Mouse (Mus musculus) stomach, embryonic 16.5 days (tissue): ENCODE data around the gene H2-Q10. TPM values are rescaled to one million over a fixed set of nuclear protein-coding genes. Genes with fewer than 3 reads are reported as not detected.

Experiments used
- ATAC-seq: fragments of 200-750 bp; cut with Nextera tagmentation; 2 replicates; pipeline ENCODE4 v1.8.0; 2017; ENCODE audit warnings: moderate number of reproducible peaks, moderate TSS enrichment; ENCODE audit not compliant: insufficient read depth, low FRiP score
- H3K27ac ChIP-seq: fragments of 300-500 bp; sonication (generic); 2 replicates; pipeline ENCODE4 v1.5.1; 2014; ENCODE audit warnings: low read length
- H3K27me3 ChIP-seq: fragments of 300-500 bp; sonication (generic); 2 replicates; pipeline ENCODE4 v1.6.1; 2014; ENCODE audit warnings: low read length, control low read depth, mixed read lengths; ENCODE audit not compliant: control insufficient read depth, insufficient read depth
- H3K36me3 ChIP-seq: fragments of 300-500 bp; sonication (generic); 2 replicates; pipeline ENCODE4 v1.6.1; 2014; ENCODE audit warnings: low read length; ENCODE audit not compliant: control insufficient read depth, insufficient read depth
- H3K4me1 ChIP-seq: fragments of 300-500 bp; sonication (generic); 2 replicates; pipeline ENCODE4 v1.6.1; 2014; ENCODE audit warnings: low read length, control low read depth, mixed read lengths; ENCODE audit not compliant: control insufficient read depth, insufficient read depth
- H3K4me2 ChIP-seq: fragments of 300-500 bp; sonication (generic); 2 replicates; pipeline ENCODE4 v1.6.1; 2014; ENCODE audit warnings: low read depth, low read length, mixed read lengths
- H3K4me3 ChIP-seq: fragments of 300-500 bp; sonication (generic); replicated peaks from 2 replicates; pipeline ENCODE4 v1.5.1; 2014; ENCODE audit warnings: mild to moderate bottlenecking, low read length
- H3K9ac ChIP-seq: fragments of 300-500 bp; sonication (generic); 2 replicates; pipeline ENCODE4 v1.6.1; 2014; ENCODE audit warnings: low read length
- H3K9me3 ChIP-seq: fragments of 300-500 bp; sonication (generic); replicated peaks from 2 replicates; pipeline ENCODE4 v1.6.1; 2016; ENCODE audit warnings: low read length, control low read depth; ENCODE audit not compliant: control insufficient read depth
- WGBS: fragments of 180-500 bp; shearing (Covaris S2); extraction: QIAGEN DNeasy Blood & Tissue Kit; methylation state at CpG from one replicate; pipeline ENCODE4 v1.1.7; 2014; 5-methylcytosine and 5-hydroxymethylcytosine counted together
- polyA plus RNA-seq: library from polyadenylated mRNA; unstranded; fragments of >200 nt; fragmentation: Nextera tagmentation; extraction: Ambion mirVana; gene quantifications from 2 replicates; pipeline ENCODE4 v1.2.1, GENCODE M21; 2015

Gene H2-Q10
- polyA plus RNA-seq, 1 experiment from 2014 or later: 22.4 TPM

DNA sequence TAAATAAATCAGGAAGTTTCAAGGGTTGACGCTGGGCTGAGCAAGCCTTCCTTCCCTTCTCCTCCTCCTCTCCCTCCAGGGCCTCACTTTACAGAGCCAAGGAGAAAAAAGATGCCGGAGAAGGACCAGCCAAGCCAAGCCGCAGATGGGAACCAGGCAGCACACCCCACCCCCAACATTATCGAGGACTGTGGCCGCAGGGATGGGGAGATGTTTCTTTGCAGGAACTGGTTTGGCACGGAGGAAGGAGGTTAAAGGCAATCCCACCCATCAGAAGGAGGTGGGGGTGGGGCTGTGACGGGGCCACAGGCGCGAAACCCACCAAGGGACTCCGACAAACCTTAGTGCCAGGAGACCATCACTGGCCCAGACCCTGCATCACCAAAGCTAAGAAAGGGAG is 16.8 kb downstream of the H2-Q10 start:
- Histone ChIP-seq H3K27me3 (no peaks in the 10 kb centered on the region), H3K9ac (peak overlapping the region; percentile 39; the same call in 1 of the 2 replicates), H3K27ac (no peak overlapping the region), H3K36me3 (no peaks in the 10 kb centered on the region), H3K4me1 (no peaks in the 10 kb centered on the region), H3K4me3 (no peak overlapping the region), H3K4me2 (no peak overlapping the region), H3K9me3 (no peaks in the 10 kb centered on the region)
- ATAC-seq: no peak
- 36% methylated on average over 10 of the region's 10 CpGs for WGBS

DNA sequence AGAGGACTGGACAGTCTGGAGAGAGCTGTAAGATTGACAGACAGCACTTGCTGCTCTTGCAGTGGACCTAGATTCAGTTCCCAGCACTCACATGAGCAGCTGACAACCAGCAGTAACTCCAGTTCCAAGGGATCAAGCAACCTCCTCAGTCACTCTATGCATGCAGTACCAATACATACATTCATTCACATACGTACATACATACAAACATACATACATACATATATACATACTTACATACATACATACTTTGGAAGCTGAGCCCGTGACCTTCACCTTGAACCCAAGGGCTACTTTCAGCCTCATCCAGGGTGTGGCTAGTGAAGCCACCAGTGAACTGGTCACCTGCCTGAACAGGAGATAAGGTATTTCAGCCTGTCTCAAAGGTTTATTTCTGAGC is 18.2 kb downstream of the H2-Q10 start:
- Histone ChIP-seq H3K27me3 (no peaks in the 10 kb centered on the region), H3K4me1 (no peaks in the 10 kb centered on the region), H3K4me2 (no peak overlapping the region), H3K9ac (no peak overlapping the region), H3K9me3 (no peaks in the 10 kb centered on the region), H3K36me3 (no peaks in the 10 kb centered on the region), H3K4me3 (no peak overlapping the region), H3K27ac (no peak overlapping the region)
- WGBS: 93% methylated on average over 2 of the region's 2 CpGs
- no peak for ATAC-seq

DNA sequence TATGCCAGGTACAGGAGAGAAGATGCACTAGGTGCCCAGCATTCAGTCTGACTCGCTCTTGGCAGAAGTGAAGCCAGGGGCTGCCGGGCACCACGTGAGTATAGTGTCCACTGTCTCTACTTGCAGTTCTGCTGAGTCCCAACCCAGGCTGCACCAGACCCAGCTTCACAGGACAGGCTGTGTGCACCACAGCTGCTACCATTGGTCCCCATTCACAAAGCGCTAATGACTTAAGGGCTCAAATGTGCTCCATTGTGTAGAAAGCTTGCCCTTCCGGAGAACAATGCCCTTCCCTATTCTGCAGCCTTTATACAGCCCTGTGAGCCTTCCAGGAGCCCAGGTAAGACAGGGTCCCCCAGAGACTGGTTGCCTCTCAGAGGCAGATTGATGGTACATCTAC is 20.4 kb downstream of the H2-Q10 start:
- no peaks in the 10 kb centered on the region for H3K27me3 ChIP-seq
- ATAC-seq: no peak
- no peak overlapping the region for H3K4me3 ChIP-seq
- H3K27ac ChIP-seq: no peak overlapping the region
- no peaks in the 10 kb centered on the region for H3K36me3 ChIP-seq
- no peaks in the 10 kb centered on the region for H3K9me3 ChIP-seq
- 73% methylated on average over 5 of the region's 5 CpGs for WGBS
- no peak overlapping the region for H3K4me2 ChIP-seq
- H3K9ac ChIP-seq: no peak overlapping the region
- H3K4me1 ChIP-seq: no peaks in the 10 kb centered on the region

DNA sequence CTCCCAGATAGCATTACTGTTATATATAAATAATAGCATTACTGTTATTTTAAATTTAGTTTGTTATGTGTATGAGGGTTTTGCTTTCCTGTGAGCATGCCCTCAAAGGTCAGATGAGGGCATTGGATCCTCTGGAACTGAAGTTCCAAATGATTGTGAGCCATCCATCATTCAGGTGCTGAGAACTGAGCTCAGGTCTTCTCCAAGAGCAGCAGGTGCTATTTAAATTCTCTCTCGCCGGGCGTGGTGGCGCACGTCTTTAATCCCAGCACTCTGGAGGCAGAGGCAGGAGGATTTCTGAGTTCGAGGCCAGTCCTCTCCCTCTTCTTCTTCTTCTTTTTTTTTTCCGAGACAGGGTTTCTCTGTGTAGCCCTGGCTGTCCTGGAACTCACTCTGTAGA is 27.2 kb downstream of the H2-Q10 start:
- Histone ChIP-seq H3K9ac (no peak overlapping the region), H3K9me3 (no peaks in the 10 kb centered on the region), H3K4me1 (no peaks in the 10 kb centered on the region), H3K36me3 (no peaks in the 10 kb centered on the region), H3K27ac (no peak overlapping the region), H3K4me2 (no peak overlapping the region), H3K4me3 (no peak overlapping the region), H3K27me3 (no peaks in the 10 kb centered on the region)
- no peak for ATAC-seq
- WGBS: 91% methylated on average over 7 of the region's 7 CpGs

DNA sequence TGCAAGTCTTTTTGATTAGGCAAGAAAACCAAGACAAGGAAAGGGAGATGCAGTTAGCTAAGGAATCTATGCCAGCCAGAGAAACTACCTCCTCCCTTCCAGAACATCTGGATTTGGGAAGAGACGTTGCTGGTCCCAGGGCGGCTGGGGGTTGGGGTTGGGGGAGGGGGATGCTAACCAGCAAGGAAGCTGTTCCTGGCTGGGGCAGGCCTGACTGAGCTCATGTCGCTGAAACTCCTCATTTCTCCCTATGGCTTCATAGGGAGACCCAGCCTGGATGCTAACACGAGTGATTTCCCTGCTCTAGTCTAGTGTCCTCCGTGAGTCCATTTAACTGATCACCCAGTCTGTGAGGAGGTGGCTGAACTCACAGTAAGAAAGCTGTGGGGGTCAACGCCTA is 32.3 kb downstream of the H2-Q10 start:
- WGBS: 21% methylated on average over 6 of the region's 6 CpGs
- no peaks in the 10 kb centered on the region for H3K36me3 ChIP-seq
- H3K4me2 ChIP-seq: no peak overlapping the region
- no peak for ATAC-seq
- no peak overlapping the region for H3K4me3 ChIP-seq
- no peaks in the 10 kb centered on the region for H3K9me3 ChIP-seq
- H3K27me3 ChIP-seq: peaks cover 11% of the 10 kb centered on the region; the same call in 1 of the 2 replicates
- H3K27ac ChIP-seq: no peak overlapping the region
- no peak overlapping the region for H3K9ac ChIP-seq
- H3K4me1 ChIP-seq: no peaks in the 10 kb centered on the region

DNA sequence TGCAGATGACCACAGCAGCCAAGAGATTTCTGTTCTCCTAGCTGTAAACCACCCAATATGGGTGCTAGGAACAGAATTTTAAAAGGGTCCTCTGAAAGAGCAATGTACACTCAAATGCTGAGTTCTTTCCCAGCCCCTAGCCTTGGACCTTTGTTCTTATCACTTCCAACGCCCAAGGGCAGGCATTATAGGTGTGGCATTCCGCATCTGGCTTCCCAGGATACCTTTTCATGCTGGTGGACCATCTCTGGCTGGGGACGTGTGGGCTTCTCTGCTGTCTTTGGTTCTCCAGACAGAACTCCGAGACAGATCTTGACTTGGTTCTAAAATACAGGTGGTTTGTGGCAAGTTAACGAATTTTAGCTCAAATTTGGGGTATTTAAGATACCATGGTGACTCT is 32.9 kb downstream of the H2-Q10 start:
- Histone ChIP-seq H3K36me3 (no peaks in the 10 kb centered on the region), H3K4me3 (no peak overlapping the region), H3K9me3 (no peaks in the 10 kb centered on the region), H3K27ac (no peak overlapping the region), H3K9ac (no peak overlapping the region), H3K4me2 (no peak overlapping the region), H3K27me3 (peaks cover 11% of the 10 kb centered on the region; the same call in 1 of the 2 replicates), H3K4me1 (no peaks in the 10 kb centered on the region)
- 51% methylated on average over 5 of the region's 5 CpGs for WGBS
- ATAC-seq: no peak

DNA sequence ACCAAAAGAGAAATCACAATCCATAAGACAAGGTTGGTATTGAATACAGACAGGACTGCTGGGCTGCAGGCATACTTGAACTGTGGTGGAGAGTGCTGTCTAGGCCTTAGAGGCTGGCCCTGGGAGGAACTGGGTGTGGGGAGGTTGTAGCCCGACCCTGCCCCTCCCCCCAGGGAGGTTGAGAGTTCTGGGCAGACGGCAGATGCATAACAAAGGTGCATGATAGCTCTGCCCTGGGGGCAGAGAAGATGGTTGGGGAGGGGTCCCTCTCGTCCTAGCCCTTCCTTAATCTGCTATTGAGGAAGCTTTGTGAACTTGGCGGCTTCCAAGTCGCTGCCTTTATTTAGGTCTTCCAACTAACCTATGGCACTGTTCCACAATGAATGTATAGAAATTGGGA is 34.0 kb downstream of the H2-Q10 start:
- peaks cover 11% of the 10 kb centered on the region; the same call in 1 of the 2 replicates for H3K27me3 ChIP-seq
- H3K9me3 ChIP-seq: no peaks in the 10 kb centered on the region
- H3K4me1 ChIP-seq: no peaks in the 10 kb centered on the region
- no peak overlapping the region for H3K9ac ChIP-seq
- no peak overlapping the region for H3K27ac ChIP-seq
- no peak overlapping the region for H3K4me3 ChIP-seq
- ATAC-seq: no peak
- H3K36me3 ChIP-seq: no peaks in the 10 kb centered on the region
- WGBS: 33% methylated on average over 5 of the region's 5 CpGs
- no peak overlapping the region for H3K4me2 ChIP-seq

DNA sequence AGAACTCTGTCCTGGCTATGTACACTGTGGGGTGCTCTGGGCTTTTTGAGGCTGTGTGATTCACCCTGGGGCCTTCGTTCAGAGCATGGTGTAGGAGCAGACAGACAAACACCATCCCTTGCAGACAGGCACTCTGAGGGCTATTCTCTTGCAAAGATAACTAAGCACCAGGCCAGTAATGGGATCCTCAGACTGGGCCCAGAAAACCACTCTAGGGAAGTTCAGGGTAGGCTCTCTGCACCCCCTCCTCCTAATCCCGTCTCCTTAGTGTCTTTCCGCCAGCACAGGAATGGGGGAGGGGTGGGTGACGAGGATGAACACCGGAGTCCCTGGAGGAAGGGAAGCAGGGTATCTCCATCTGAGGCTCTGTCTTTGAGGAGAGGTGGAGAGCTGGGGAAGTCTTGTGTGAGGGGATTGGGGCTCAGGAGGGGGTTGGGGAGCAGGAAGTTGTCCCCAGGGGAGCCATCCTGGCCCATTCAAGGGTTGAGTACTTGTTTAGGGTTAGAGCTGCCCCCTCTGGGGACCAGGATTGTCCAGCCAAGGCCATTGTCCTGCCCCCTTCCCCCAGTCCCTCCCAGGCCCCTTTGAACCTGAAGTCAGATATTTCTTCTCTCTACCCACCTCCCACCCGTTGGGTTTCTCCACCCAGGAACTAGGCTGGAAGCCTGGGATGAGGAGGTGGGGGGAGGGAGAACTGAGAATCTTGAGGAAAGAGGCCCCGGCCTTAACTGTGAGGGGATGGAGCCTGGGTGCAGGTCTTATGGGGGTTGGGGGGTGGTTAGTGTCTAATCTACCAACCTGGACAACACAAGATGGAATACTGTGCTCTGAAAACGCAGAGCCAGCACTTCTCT is 35.0 kb downstream of the H2-Q10 start:
- Histone ChIP-seq H3K27ac (no peak overlapping the region), H3K9me3 (no peaks in the 10 kb centered on the region), H3K9ac (no peak overlapping the region), H3K27me3 (peaks cover 11% of the 10 kb centered on the region; the same call in 1 of the 2 replicates), H3K4me3 (no peak overlapping the region), H3K4me1 (0 out of 2 replicates have a peak, but pooled peaks cover 2% of the 10 kb centered on the region), H3K36me3 (no peaks in the 10 kb centered on the region), H3K4me2 (no peak overlapping the region)
- 38% methylated on average over 8 of the region's 8 CpGs for WGBS
- no peak for ATAC-seq

DNA sequence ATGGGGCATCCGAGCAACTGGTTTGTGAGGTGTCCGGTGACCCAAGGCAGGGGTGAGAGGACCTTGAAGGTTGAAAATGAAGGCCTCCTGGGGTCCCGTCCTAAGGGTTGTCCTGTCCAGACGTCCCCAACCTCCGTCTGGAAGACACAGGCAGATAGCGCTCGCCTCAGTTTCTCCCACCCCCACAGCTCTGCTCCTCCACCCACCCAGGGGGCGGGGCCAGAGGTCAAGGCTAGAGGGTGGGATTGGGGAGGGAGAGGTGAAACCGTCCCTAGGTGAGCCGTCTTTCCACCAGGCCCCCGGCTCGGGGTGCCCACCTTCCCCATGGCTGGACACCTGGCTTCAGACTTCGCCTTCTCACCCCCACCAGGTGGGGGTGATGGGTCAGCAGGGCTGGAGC is 35.9 kb downstream of the H2-Q10 start, which contains the start of gene Pou5f1:
Gene Pou5f1 (plus strand): TSS at position 243 of the 400 bp plus-strand sequence.
- no peak within 1 kb of the TSS for H3K4me3 ChIP-seq
- H3K27me3 ChIP-seq: peaks cover 11% of the 10 kb centered on the region; the same call in 1 of the 2 replicates
- no peak within 1 kb of the TSS for H3K4me2 ChIP-seq
- H3K9me3 ChIP-seq: no peaks in the 10 kb centered on the region
- no peak within 1 kb of the TSS for H3K9ac ChIP-seq
- no peak within 1 kb of the TSS for H3K27ac ChIP-seq
- H3K36me3 ChIP-seq: no peaks in the 10 kb centered on the region
- 0 out of 2 replicates have a peak, but pooled peaks cover 2% of the 10 kb centered on the region for H3K4me1 ChIP-seq
- no peak for ATAC-seq
- WGBS: 53% methylated on average over 13 of the region's 13 CpGs
